Comparison of ENCODE assay signal across 11 mouse cellular contexts in the genomic region with DNA sequence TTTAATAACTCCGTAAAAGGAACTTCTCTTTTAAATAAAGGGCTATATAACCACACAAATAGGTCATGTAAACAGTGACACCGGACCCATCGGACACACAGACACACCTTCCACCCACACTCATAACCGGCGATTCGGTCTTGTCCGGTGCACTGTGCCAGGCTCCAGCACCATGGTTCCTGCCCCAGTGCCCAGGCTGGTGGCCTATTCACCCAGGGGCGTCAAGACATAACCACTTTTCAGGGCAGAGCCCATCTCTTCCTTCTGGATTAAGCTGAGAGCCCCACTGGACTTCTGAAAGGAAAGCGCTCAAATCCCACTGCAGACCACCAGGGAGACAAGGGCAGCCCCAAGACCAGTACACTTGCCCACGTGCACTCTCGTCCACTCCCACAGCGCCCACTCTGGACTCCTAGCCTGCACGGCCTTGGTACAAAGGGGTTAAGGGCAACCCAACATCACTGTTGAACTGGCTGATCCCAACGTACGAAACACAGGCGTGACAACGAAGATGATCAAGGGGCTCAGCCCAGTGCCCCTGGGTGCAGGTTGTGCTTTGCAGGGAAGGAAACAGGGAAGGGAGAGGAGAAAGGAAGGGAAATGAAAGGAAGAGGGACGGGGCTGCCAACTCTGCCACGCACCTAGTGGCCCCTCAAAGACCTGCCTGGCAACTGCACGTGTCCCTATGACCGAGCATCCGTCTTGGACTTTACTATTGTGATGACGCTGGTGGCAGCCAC. TPM values are rescaled to one million over a fixed set of nuclear protein-coding genes. Genes with fewer than 3 reads are reported as not detected.
A peak's percentile ranks its signal among the peaks of the same experiment; 100 is the strongest.
DNase-seq lines count a peak whose midpoint lies in the region; ATAC-seq and TF ChIP-seq lines count a peak whose summit lies in the region.
"Had no signal": no experiment of that assay in that cellular context is flagged by ENCODE, and none has a peak within 500 bp of the region (broad histone marks: within the 10 kb centered on the region; RNA-seq: fewer than 3 reads in every experiment).

No protein-coding gene starts in this region.

- DNase-seq in heart, postnatal 14 days: no peak
- no peak for DNase-seq in spleen, adult 2 months (ENCODE audit: low read depth in 1 of 2, low spot score in 2 of 2)
- no peak for DNase-seq in spleen, adult 12 weeks (ENCODE audit: low spot score)
- peak; percentile 13 for DNase-seq in stomach, postnatal 0 days (ENCODE audit: low spot score)
- no peak for DNase-seq in cerebellum, adult 9-10 months
- DNase-seq in MN1 (ENCODE audit: low spot score): no peak
- DNase-seq: gastrocnemius, postnatal 14 days had no signal

- peaks cover 24% of the 10 kb centered on the region for H3K36me3 ChIP-seq in heart, embryonic 12.5 days
- 0 out of 2 replicates have a peak, but pooled peaks cover 1% of the 10 kb centered on the region for H3K36me3 ChIP-seq in spleen, adult 2 months (ENCODE audit: control insufficient read depth, insufficient read depth, low read length)
- peaks cover 30% of the 10 kb centered on the region for H3K36me3 ChIP-seq in limb, embryonic 13.5 days
- no peaks in the 10 kb centered on the region for H3K36me3 ChIP-seq in stomach, postnatal 0 days (ENCODE audit: control insufficient read depth, insufficient read depth, low read length)

- peaks cover 58% of the 10 kb centered on the region for H3K4me1 ChIP-seq in heart, embryonic 12.5 days (replicated peaks)
- H3K4me1 ChIP-seq in spleen, adult 2 months (ENCODE audit: control insufficient read depth, insufficient read depth, insufficient read length): peaks cover 53% of the 10 kb centered on the region
- H3K4me1 ChIP-seq in limb, embryonic 13.5 days: peaks cover 45% of the 10 kb centered on the region
- peaks cover 11% of the 10 kb centered on the region for H3K4me1 ChIP-seq in stomach, postnatal 0 days (replicated peaks; ENCODE audit: control insufficient read depth, insufficient read depth)

- no peak overlapping the region; the same call in 1 of the 2 replicates for H3K9ac ChIP-seq in heart, embryonic 12.5 days
- 0 out of 2 replicates have a peak overlapping the region, but pooled peaks have one; percentile 19 for H3K9ac ChIP-seq in limb, embryonic 13.5 days
- H3K9ac ChIP-seq in stomach, postnatal 0 days (ENCODE audit: low read length): no peak overlapping the region

- no peak for TF ChIP-seq EP300 in stomach, postnatal 0 days (optimal IDR thresholded peaks at IDR 0.05)

- no peak overlapping the region for H3K27ac ChIP-seq in heart, embryonic 12.5 days (ENCODE audit: poor library complexity, severe bottlenecking)
- no peak overlapping the region for H3K27ac ChIP-seq in spleen, adult 2 months (ENCODE audit: insufficient read depth, low read length)
- H3K27ac ChIP-seq in limb, embryonic 13.5 days: no peak overlapping the region
- H3K27ac ChIP-seq in stomach, postnatal 0 days (replicated peaks): no peak overlapping the region

- ATAC-seq in heart, embryonic 12.5 days (ENCODE audit: insufficient number of reproducible peaks, low FRiP score): no peak
- no peak for ATAC-seq in limb, embryonic 13.5 days (ENCODE audit: low FRiP score, low read depth)
- ATAC-seq in stomach, postnatal 0 days (ENCODE audit: low FRiP score, low TSS enrichment): no peak

- intact Hi-C loops in heart, postnatal 14 days (cut with DNase I): no loop called here

- no peaks in the 10 kb centered on the region for H3K27me3 ChIP-seq in heart, embryonic 12.5 days (replicated peaks)
- no peaks in the 10 kb centered on the region for H3K27me3 ChIP-seq in spleen, adult 2 months (ENCODE audit: control insufficient read depth, insufficient read depth, low read length)
- no peaks in the 10 kb centered on the region for H3K27me3 ChIP-seq in limb, embryonic 13.5 days
- H3K27me3 ChIP-seq in stomach, postnatal 0 days (ENCODE audit: control insufficient read depth, insufficient read depth, low read length): no peaks in the 10 kb centered on the region

- H3K9me3 ChIP-seq in heart, embryonic 12.5 days (replicated peaks): no peaks in the 10 kb centered on the region
- H3K9me3 ChIP-seq in limb, embryonic 13.5 days: no peaks in the 10 kb centered on the region
- H3K9me3 ChIP-seq in stomach, postnatal 0 days (ENCODE audit: control insufficient read depth, low read length): no peaks in the 10 kb centered on the region

- TF ChIP-seq POLR2A in spleen, adult 2 months (IDR thresholded peaks at IDR 0.05; ENCODE audit: low read depth, low read length): no peak

- WGBS in heart, embryonic 12.5 days: 94% methylated on average over 23 of the region's 23 CpGs
- 79% methylated on average over 23 of the region's 23 CpGs for WGBS in spleen, adult 2 months
- WGBS in limb, embryonic 13.5 days: 94% methylated on average over 23 of the region's 23 CpGs
- 87% methylated on average over 23 of the region's 23 CpGs for WGBS in stomach, postnatal 0 days

- no peak for TF ChIP-seq CTCF in spleen, adult 2 months (IDR thresholded peaks at IDR 0.05; ENCODE audit: extremely low read depth, insufficient read depth, insufficient read length, insufficient replicate concordance)
- no peak for TF ChIP-seq CTCF in stomach, postnatal 0 days (IDR thresholded peaks at IDR 0.05; ENCODE audit: low read depth)

- peak overlapping the region; percentile 86; the same call in 1 of the 2 replicates for H3K4me3 ChIP-seq in heart, embryonic 12.5 days
- 0 out of 2 replicates have a peak overlapping the region, but pooled peaks have one; percentile 56 for H3K4me3 ChIP-seq in spleen, adult 2 months (ENCODE audit: extremely low read depth, insufficient read depth, insufficient read length)
- no peak overlapping the region for H3K4me3 ChIP-seq in limb, embryonic 13.5 days
- H3K4me3 ChIP-seq in stomach, postnatal 0 days (ENCODE audit: low read depth, low read length): no peak overlapping the region

- peak overlapping the region; percentile 86 for H3K4me2 ChIP-seq in heart, embryonic 12.5 days
- H3K4me2 ChIP-seq in limb, embryonic 13.5 days (replicated peaks): 0 out of 2 replicates have a peak overlapping the region, but pooled peaks have one; percentile 11
- H3K4me2 ChIP-seq in stomach, postnatal 0 days (replicated peaks; ENCODE audit: low read depth): no peak overlapping the region

RNA-seq across cellular contexts. Expression of a gene that starts 3.7 kb away (rescaled TPM):
- polyA plus RNA-seq in heart, embryonic 12.5 days (2016; fragmentation: Nextera tagmentation; extraction: Ambion mirVana): 20.1 and 20.4 TPM in 2 replicates
- total RNA-seq in heart, postnatal 14 days (2021): 10 to 100 TPM; 10.8 to 12.3 TPM
- 119 and 139 TPM in 2 replicates for polyA plus RNA-seq in spleen, adult 2 months (2012; rRNA removed)
- polyA plus RNA-seq in limb, embryonic 13.5 days (2015; fragmentation: Nextera tagmentation; extraction: Ambion mirVana): 25.6 and 28.8 TPM in 2 replicates
- 36.1 and 42.2 TPM in 2 replicates for polyA plus RNA-seq in stomach, postnatal 0 days (2015; fragmentation: Nextera tagmentation; extraction: Ambion mirVana)

RNA-seq across cellular contexts. Expression of a gene that starts 4.6 kb away (rescaled TPM):
- 27.9 and 31.5 TPM in 2 replicates for polyA plus RNA-seq in heart, embryonic 12.5 days (2016; fragmentation: Nextera tagmentation; extraction: Ambion mirVana)
- total RNA-seq in heart, postnatal 14 days (2021): 10 to 100 TPM; 33.7 to 41.0 TPM
- 29.9 and 31.3 TPM in 2 replicates for polyA plus RNA-seq in spleen, adult 2 months (2012; rRNA removed)
- 27.0 and 28.9 TPM in 2 replicates for polyA plus RNA-seq in limb, embryonic 13.5 days (2015; fragmentation: Nextera tagmentation; extraction: Ambion mirVana)
- polyA plus RNA-seq in stomach, postnatal 0 days (2015; fragmentation: Nextera tagmentation; extraction: Ambion mirVana): 21.0 and 21.3 TPM in 2 replicates

RNA-seq across cellular contexts. Expression of a gene that starts 11.0 kb away (rescaled TPM):
- polyA plus RNA-seq in heart, embryonic 12.5 days (2016; fragmentation: Nextera tagmentation; extraction: Ambion mirVana): 82.1 and 82.9 TPM in 2 replicates
- total RNA-seq in heart, postnatal 14 days (2021): 10 to 100 TPM; 47.7 to 49.4 TPM
- polyA plus RNA-seq in spleen, adult 2 months (2012; rRNA removed): 139 and 165 TPM in 2 replicates
- 150 and 153 TPM in 2 replicates for polyA plus RNA-seq in limb, embryonic 13.5 days (2015; fragmentation: Nextera tagmentation; extraction: Ambion mirVana)
- 73.7 and 79.0 TPM in 2 replicates for polyA plus RNA-seq in stomach, postnatal 0 days (2015; fragmentation: Nextera tagmentation; extraction: Ambion mirVana)

RNA-seq across cellular contexts. Expression of a gene that starts 14.8 kb away (rescaled TPM):
- 23.1 and 23.9 TPM in 2 replicates for polyA plus RNA-seq in heart, embryonic 12.5 days (2016; fragmentation: Nextera tagmentation; extraction: Ambion mirVana)
- 1 to 10 TPM; 1.9 to 2.1 TPM for total RNA-seq in heart, postnatal 14 days (2021)
- polyA plus RNA-seq in spleen, adult 2 months (2012; rRNA removed): 7.5 and 8.7 TPM in 2 replicates
- polyA plus RNA-seq in limb, embryonic 13.5 days (2015; fragmentation: Nextera tagmentation; extraction: Ambion mirVana): 43.7 and 45.6 TPM in 2 replicates
- 13.9 and 18.4 TPM in 2 replicates for polyA plus RNA-seq in stomach, postnatal 0 days (2015; fragmentation: Nextera tagmentation; extraction: Ambion mirVana)
- total RNA-seq: neutrophil, adult 5-6 weeks had no signal

RNA-seq across cellular contexts. Expression of a gene that starts 19.2 kb away (rescaled TPM):
- 9.8 and 10.9 TPM in 2 replicates for polyA plus RNA-seq in heart, embryonic 12.5 days (2016; fragmentation: Nextera tagmentation; extraction: Ambion mirVana)
- 10 to 100 TPM; 51.4 to 58.5 TPM for total RNA-seq in heart, postnatal 14 days (2021)
- polyA plus RNA-seq in spleen, adult 2 months (2012; rRNA removed): 0.83 and 1.5 TPM in 2 replicates
- 0.36 and 1.3 TPM in 2 replicates for polyA plus RNA-seq in limb, embryonic 13.5 days (2015; fragmentation: Nextera tagmentation; extraction: Ambion mirVana)
- polyA plus RNA-seq in stomach, postnatal 0 days (2015; fragmentation: Nextera tagmentation; extraction: Ambion mirVana): 0.21 TPM in 1 of 2 replicates, not detected in the other
- total RNA-seq: neutrophil, adult 5-6 weeks had no signal
- polyA plus RNA-seq: CD4-positive, CD25-positive, alpha-beta regulatory T cell, adult 4 months had no signal

Comparison
In these comparisons a context has a peak if more than half of its experiments do, and no peak if none do; other contexts are left out.
1. H3K4me3 ChIP-seq: peak in heart, embryonic 12.5 days (single experiment) and spleen, adult 2 months (single experiment); none in limb, embryonic 13.5 days (single experiment) and stomach, postnatal 0 days (single experiment).